Mouse (Mus musculus) cortical plate, adult 2 months (tissue): Measurements from ENCODE around the gene Sult1d1.

Experiments used
- CTCF ChIP-seq: fragments of 200-500 bp; IDR thresholded peaks from 2 replicates; pipeline ENCODE4 v1.5.1; 2011; ENCODE audit warnings: mild to moderate bottlenecking, control low read depth, low read length; ENCODE audit not compliant: insufficient read depth; ENCODE audit errors: extremely low read depth
- POLR2A ChIP-seq: fragments of 200-500 bp; IDR thresholded peaks from 2 replicates; pipeline ENCODE4 v1.6.1; 2011; ENCODE audit warnings: mild to moderate bottlenecking, low read length, control low read depth; ENCODE audit not compliant: insufficient read depth; ENCODE audit errors: extremely low read depth

GRCm38 (mm10) chr5:87568845-87569244 is at the start of gene Sult1d1:
- TF ChIP-seq CTCF = no peak
- no peak for TF ChIP-seq POLR2A
